Mouse (Mus musculus) megakaryocyte, embryonic 14.5 days (primary cell): ENCODE results near the gene Plk3. TPM values are rescaled to one million over a fixed set of nuclear protein-coding genes. Genes with fewer than 3 reads are reported as not detected.

Experiments
- H3K27me3 ChIP-seq: replicated peaks from 2 replicates; pipeline ENCODE3; 2012; ENCODE audit warnings: inconsistent platforms
- H3K36me3 ChIP-seq: replicated peaks from 2 replicates; pipeline ENCODE3; 2012; ENCODE audit warnings: low read length, inconsistent platforms, mixed read lengths
- H3K4me1 ChIP-seq: 2 replicates; pipeline ENCODE4 v1.6.1; 2012; ENCODE audit warnings: inconsistent platforms
- H3K4me3 ChIP-seq: replicated peaks from 2 replicates; pipeline ENCODE3; 2012; ENCODE audit warnings: moderate library complexity, mild to moderate bottlenecking, inconsistent platforms
- H3K9me3 ChIP-seq: 2 replicates; pipeline ENCODE4 v1.6.1; 2012; ENCODE audit warnings: inconsistent platforms
- FLI1 ChIP-seq: IDR thresholded peaks from 2 replicates; pipeline ENCODE4 v1.6.1; 2012; ENCODE audit warnings: low read length, inconsistent platforms, mixed read lengths
- GATA1 ChIP-seq: IDR thresholded peaks from 3 replicates; pipeline ENCODE4 v1.6.1; 2012; ENCODE audit warnings: mixed read lengths, low read length, inconsistent platforms, borderline replicate concordance
- polyA plus RNA-seq: library from polyadenylated mRNA; stranded (reverse); fragments of >175 nt; gene quantifications from 2 replicates; pipeline ENCODE4 v1.2.3, GENCODE M21; 2012; ENCODE audit warnings: low replicate concordance; ENCODE audit not compliant: insufficient read depth

The Plk3 gene
- polyA plus RNA-seq, 1 experiment = 13.2 TPM

DNA sequence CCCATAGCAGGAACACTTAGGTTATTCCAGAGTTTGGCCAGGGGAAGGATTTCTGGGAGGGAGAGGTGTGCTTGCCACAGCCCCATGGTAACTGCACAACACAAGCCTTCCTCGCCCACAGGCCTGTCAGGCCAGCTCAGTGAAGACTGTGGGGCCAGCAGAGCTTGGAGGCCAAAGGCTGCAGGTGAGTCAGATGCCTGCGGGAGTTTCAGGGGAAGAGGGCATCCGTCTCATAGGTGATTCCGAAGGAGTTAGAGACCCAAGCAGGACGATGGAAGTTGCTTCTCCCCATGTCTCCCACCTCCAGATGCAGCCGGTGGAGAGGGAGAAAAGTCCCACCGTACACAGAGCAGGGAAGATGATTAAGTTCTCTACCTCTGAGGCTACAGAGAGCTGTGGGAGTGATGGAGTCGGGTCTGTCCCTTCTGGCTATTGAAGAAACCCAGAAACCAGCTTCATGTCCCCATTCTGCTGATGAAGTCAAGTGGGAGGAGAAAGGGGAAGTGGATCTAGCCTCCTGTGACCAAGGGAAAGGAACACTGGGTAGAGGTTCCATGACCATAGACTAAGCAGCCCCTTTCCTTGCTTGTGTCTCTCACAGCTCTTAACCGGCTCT, 7.0 kb downstream of the Plk3 start, which contains the start of gene Tctex1d4:
TSS of gene Tctex1d4 (plus strand) at position 120 of the 616 bp plus-strand sequence.
- TF ChIP-seq GATA1 (no peak), FLI1 (no peak)
- Histone ChIP-seq H3K27me3 (no peaks in the 10 kb centered on the region), H3K4me3 (peak within 1 kb of the TSS; percentile 91), H3K9me3 (no peaks in the 10 kb centered on the region), H3K36me3 (peaks cover 57% of the 10 kb centered on the region), H3K4me1 (peaks cover 96% of the 10 kb centered on the region)

DNA sequence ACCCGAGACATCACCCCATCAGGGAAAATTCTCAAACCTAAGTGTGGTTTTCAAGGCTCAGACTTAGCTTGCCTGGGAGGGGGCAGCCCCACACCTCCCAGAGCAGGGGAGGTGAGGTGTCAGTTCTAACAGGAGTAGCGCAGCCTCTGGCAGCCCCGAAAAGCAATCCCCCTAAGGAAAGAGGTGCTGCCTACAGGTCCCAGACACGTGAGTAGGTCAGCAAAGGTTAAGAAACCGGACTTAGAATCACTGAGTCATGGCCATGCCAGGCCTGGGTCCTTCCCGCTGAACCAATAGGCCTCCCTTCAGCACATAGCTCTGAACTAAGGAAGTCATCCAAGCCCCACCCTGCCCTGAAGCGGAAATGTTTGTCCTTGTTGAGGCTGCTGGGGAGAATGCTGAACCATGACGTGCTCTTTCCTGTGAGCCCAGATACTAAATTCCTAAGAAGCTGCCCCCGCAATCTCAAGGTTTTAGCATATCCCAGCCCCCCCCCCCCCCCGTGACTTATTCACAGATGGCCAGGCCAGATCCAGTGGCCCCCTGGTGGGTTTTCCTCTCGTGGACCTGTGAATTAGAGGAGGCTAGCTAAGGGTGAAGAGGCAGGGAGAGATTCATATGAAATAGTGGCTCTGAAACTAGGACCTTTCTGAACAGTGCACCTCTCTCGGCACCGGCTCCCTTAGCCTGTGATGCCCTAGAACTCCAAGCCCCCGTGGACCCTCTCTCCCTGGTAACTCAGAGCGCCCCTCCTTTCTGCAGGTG, 7.7 kb downstream of the Plk3 start:
- Histone ChIP-seq H3K9me3 (no peaks in the 10 kb centered on the region), H3K27me3 (no peaks in the 10 kb centered on the region), H3K36me3 (peaks cover 51% of the 10 kb centered on the region), H3K4me3 (peak overlapping the region; percentile 91), H3K4me1 (peaks cover 96% of the 10 kb centered on the region)
- TF ChIP-seq GATA1 = no peak
- TF ChIP-seq FLI1 = no peak

DNA sequence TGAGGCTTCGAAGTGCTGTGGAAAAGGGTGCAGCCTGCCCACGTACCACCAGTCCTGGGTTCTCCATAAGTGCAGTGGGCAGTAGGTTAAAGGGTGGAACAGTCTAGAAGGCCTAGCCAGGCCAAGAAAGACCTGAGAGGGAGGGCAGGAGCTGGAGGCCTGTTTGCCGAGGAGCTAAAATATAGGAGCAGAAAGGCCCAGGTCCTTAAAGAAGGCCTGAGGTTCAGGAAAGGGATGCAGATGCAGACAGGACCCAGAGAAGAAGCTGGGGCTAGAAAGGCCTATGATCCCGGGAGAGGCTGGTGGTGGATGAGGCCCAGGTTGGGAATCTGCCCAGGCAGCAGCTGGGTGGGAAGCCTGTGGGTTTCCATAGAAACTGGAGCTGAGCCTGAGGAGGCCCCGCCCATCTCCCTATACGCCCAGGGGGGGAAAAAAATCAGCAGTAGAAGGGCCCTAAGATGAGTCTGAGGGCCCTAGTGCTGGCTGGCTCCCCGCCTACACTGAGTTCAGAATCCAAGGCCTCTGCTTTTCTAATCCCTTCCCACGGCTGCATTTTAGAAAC, 8.3 kb downstream of the Plk3 start, which contains the start of gene Btbd19:
TSS of gene Btbd19 (minus strand) at position 378 of the 562 bp plus-strand sequence.
- Histone ChIP-seq H3K4me3 (peak within 1 kb of the TSS; percentile 91), H3K4me1 (peaks cover 94% of the 10 kb centered on the region), H3K27me3 (no peaks in the 10 kb centered on the region), H3K36me3 (peaks cover 44% of the 10 kb centered on the region), H3K9me3 (no peaks in the 10 kb centered on the region)
- TF ChIP-seq FLI1 (no peak), GATA1 (no peak)

DNA sequence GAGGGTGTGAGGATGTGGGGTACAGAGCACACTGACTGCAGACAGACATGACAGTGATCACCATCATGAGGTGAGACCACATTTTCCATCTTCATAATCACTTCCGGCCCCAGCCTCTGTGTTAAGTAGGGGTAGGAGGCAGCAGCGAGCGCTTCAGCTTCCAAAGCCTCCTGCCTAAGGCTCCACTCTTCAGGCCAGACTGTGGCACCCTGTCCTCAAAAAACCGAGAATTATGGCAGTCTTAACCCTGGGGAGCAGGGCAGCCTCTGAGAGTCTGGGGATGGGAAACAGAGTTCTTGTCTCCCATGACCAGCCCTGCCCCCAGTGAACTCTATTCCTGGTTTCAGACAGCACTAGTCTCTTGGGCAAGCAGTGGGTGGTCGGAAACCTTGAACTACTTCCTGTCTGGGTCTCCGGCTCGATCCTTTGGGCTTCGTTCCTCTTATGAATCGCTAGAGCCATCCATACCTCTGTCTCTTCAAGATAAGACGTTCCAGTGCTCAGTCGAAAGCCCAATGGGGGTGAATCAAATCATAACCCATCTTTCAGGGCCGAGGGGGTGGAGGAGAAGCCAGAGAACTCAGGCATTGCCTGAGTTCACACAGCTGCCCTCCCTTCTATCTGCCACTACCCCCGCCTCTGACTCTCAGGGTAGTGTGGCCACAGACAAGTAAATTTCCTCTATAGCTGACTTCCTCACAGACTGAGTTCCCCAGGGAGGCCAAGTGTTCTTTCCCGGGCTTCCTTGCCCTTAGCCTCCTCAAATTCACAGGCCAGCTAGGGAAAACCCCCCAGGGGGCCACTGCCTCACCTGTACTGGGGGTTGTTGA, 9.0 kb downstream of the Plk3 start:
- no peaks in the 10 kb centered on the region for H3K9me3 ChIP-seq
- H3K4me1 ChIP-seq = peaks cover 92% of the 10 kb centered on the region
- H3K36me3 ChIP-seq = peaks cover 37% of the 10 kb centered on the region
- TF ChIP-seq GATA1 = no peak
- no peak for TF ChIP-seq FLI1
- H3K4me3 ChIP-seq = peak overlapping the region; percentile 91
- no peaks in the 10 kb centered on the region for H3K27me3 ChIP-seq

DNA sequence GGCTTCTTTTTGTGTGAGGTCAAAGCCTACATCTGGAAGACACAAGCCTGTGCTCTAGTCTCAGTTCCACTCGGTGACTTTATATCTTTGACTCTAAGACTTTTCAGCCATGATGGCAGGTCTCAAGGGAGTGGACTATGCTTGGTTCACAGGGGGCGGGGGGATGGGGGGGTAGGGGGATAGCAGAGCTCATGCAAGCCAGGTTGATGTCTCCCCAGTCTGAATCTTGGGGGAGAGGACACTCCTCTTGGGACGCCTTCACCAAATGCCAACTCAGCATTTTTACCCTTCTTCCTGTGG, 9.6 kb downstream of the Plk3 start:
- H3K27me3 ChIP-seq = no peaks in the 10 kb centered on the region
- H3K9me3 ChIP-seq = no peaks in the 10 kb centered on the region
- peaks cover 31% of the 10 kb centered on the region for H3K36me3 ChIP-seq
- TF ChIP-seq GATA1 = no peak
- TF ChIP-seq FLI1 = no peak
- peaks cover 95% of the 10 kb centered on the region for H3K4me1 ChIP-seq
- peak overlapping the region; percentile 91 for H3K4me3 ChIP-seq

DNA sequence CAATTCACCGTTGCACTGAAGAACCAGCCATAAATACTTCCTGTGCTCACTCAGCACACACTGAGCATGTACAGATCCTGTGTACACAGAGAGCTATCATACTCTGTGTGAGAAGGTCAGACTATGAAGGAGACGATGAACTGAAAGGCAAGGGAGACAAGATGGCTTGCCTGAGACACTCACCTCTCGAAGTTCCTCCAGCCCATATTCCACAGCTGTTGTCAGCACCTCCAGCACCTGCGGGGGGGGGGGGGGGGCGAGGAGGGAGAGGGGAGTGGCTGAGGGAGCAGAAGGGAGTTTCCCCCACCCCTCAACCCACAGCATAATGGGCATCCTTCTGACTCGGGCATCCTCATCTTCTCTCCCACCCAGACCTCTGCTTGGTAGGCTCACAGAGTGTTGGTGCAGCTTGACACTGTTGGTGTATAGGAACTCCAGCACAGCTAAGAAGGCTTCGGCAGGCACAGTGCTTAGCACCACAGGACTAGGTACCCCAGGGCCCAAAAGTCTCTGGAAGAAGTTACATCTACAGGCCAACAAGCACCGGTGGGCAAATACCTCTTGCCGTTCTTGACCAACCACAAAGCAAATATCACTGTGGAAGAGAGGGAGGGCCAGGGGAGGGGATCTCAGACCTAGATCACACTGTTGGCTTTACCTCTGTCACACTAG, 10.1 kb downstream of the Plk3 start:
- no peaks in the 10 kb centered on the region for H3K9me3 ChIP-seq
- TF ChIP-seq FLI1 (no peak), GATA1 (no peak)
- H3K27me3 ChIP-seq = no peaks in the 10 kb centered on the region
- peaks cover 31% of the 10 kb centered on the region for H3K36me3 ChIP-seq
- H3K4me3 ChIP-seq = peak overlapping the region; percentile 91
- peaks cover 95% of the 10 kb centered on the region for H3K4me1 ChIP-seq

DNA sequence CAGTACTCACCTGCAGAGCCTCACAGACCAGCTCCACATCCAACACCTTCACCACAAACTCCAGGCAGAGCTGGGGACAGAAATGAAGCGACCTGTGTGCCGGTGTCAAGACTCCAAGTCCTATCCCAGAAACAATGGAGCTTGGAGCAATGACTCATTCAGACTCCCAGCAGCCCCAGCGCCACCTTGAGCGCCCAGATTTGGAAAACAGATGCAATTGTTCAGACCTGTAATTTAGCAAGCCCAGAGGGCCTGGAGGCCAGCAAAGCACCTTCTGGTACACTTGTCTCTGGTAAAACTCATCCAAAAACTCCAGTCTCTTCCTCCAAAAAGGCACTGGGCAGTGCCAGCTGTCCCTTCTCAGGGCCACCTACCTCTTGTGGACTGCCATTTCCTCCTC, 11.6 kb downstream of the Plk3 start:
- H3K9me3 ChIP-seq = no peaks in the 10 kb centered on the region
- no peaks in the 10 kb centered on the region for H3K27me3 ChIP-seq
- H3K36me3 ChIP-seq = peaks cover 28% of the 10 kb centered on the region
- H3K4me3 ChIP-seq = no peak overlapping the region
- TF ChIP-seq FLI1 = no peak
- no peak for TF ChIP-seq GATA1
- peaks cover 86% of the 10 kb centered on the region for H3K4me1 ChIP-seq

DNA sequence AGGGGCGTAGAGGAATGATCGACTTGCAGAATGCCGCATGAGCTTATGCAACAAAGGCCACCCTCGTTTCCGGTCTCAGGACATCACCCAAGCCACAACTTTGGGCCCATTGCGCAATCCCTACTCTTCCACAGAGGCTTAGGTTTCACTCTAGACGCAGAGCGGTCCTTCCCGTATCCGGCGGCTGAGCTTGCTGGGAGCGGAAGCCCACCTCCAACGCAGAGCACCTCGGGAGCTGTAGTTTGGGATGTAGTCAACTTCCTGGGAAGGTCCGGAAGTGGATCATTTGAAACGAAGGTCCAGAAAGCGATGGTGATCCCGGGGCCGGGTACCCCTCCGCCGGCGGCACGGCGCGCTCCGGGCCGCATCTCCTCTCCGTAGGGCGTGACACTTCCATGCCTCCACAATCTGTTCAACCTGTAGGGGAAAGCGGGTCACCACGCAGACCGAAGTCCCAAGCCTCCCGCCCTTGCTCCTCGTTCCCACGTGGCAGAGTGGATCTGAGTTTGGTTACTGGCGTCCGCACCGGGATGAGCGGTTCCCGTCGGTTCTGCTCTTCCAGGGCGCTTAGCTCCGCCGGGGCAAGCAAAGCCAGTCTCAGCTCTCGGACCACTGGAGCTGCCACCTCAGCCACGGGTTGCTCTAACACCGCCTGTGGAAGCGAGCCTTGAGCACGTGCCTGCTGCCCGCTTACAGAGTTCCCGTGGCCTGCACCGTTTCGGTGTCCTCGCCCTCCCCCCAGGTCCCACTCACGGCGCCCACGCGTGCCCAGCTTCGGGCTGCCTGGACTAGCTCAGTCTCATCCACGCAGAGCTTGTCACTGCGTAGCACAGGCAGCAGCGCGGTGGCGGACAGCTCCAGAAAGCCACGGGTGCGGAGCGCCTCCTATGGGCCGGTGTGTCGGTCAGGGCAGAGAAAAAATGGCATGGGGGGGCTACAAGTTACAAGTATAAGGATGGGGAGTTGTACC, 13.0 kb downstream of the Plk3 start:
- peak overlapping the region; percentile 99 for H3K4me3 ChIP-seq
- TF ChIP-seq GATA1 = no peak
- TF ChIP-seq FLI1 = peak; percentile 96
- peaks cover 71% of the 10 kb centered on the region for H3K4me1 ChIP-seq
- no peaks in the 10 kb centered on the region for H3K27me3 ChIP-seq
- peaks cover 21% of the 10 kb centered on the region for H3K36me3 ChIP-seq
- H3K9me3 ChIP-seq = no peaks in the 10 kb centered on the region
